Mouse (Mus musculus): ENCODE results near the gene Tlr9. TPM values are rescaled to one million over a fixed set of nuclear protein-coding genes. Genes with fewer than 3 reads are reported as not detected.

Gene Tlr9
- polyA plus RNA-seq, 1 experiment from 2014 or later, result 27.8 TPM

DNA sequence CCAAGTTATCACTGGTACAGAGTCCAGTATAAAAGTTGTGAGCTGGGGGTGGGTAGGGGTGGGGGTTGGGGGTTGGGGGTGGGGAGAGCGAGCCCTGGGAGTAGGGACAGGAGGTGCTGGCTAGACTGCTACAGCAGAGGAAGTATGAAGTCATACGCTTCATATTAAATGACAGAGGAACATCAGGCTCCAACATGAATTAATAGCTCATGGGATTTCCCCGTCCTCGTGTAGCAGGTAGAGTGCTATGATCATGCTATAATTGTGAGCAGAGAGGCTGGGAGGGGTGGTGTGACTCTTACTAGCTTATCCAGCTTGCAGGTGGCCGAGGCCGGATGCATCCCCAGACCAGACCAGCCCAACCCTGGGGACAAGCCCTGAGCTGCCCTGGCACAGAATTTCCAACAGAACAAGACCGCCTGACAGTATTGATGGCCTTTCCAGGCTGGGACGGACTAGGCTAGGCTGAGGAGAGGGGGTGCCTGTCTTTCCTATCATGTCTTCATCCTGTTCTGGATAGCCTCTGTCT is 52.3 kb downstream of the Tlr9 start:
- Histone ChIP-seq H3K36me3 (ENCODE audit: inconsistent target) (no peaks in the 10 kb centered on the region), H3K79me2 (ENCODE audit: inconsistent target) (no peaks in the 10 kb centered on the region), H3K4me3 (ENCODE audit: inconsistent target) (no peak overlapping the region), H3K27ac (no peak overlapping the region)
- 84% methylated on average over 8 of the region's 8 CpGs for WGBS (ENCODE audit: missing documents)

DNA sequence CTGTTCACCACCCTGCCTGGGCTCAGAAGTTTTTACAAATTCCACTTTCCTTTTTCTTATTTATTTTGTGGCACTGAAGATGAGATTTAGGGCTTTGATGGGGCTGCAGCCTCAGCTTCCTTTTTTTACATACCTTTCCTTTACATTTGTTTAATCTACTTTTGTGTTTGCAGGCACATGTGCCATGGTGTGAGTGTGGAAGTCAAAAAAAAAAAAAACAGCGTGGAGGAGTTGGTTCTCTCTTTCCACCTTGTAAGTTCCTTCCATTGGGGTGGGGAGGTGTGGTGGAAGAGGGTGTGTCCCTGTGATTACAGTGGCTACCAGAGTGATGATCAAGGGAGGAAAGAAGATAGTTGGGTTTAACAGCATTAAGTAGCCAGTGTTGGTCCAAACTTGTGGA is 53.4 kb downstream of the Tlr9 start:
- H3K27ac ChIP-seq, result no peak overlapping the region
- no peak overlapping the region for H3K4me3 ChIP-seq (ENCODE audit: inconsistent target)
- WGBS (ENCODE audit: missing documents), result 0% methylated on average over 1 of the region's 1 CpGs
- no peaks in the 10 kb centered on the region for H3K36me3 ChIP-seq (ENCODE audit: inconsistent target)
- H3K79me2 ChIP-seq (ENCODE audit: inconsistent target), result no peaks in the 10 kb centered on the region

Other genes with a start within 250 kb of the Tlr9 start
- gene Col6a4, start 125.8 kb upstream of the Tlr9 start, polyA plus RNA-seq (2018), result not detected in 3 replicates
- 0.34 to 0.83 TPM (median 0.61 TPM) in 3 replicates for gene Glyctk, start 64.5 kb upstream of the Tlr9 start, polyA plus RNA-seq (2018)
- 22.0 to 38.9 TPM (median 30.1 TPM) in 3 replicates for gene Wdr82, start 51.7 kb upstream of the Tlr9 start, polyA plus RNA-seq (2018)
- 11.4 to 23.0 TPM (median 20.3 TPM) in 3 replicates for gene Ppm1m, start 22.9 kb upstream of the Tlr9 start, polyA plus RNA-seq (2018)
- gene Twf2, start 19.5 kb upstream of the Tlr9 start, polyA plus RNA-seq (2018), result 37.5 to 79.0 TPM (median 76.6 TPM) in 3 replicates
- gene Alas1, start 26.1 kb downstream of the Tlr9 start, polyA plus RNA-seq (2018), result 173 to 195 TPM (median 183 TPM) in 3 replicates
- gene Poc1a, start 58.5 kb downstream of the Tlr9 start, polyA plus RNA-seq (2018), result 2.7 to 6.4 TPM (median 3.5 TPM) in 3 replicates
- gene Dusp7, start 146.0 kb downstream of the Tlr9 start, polyA plus RNA-seq (2018), result 58.0 to 112 TPM (median 63.3 TPM) in 3 replicates
- gene Rpl29, start 206.9 kb downstream of the Tlr9 start, polyA plus RNA-seq (2018), result 891 to 979 TPM (median 909 TPM) in 3 replicates
- gene Acy1, start 215.7 kb downstream of the Tlr9 start, polyA plus RNA-seq (2018), result 2.5 to 5.7 TPM (median 2.6 TPM) in 3 replicates
- gene Abhd14b, start 224.9 kb downstream of the Tlr9 start, polyA plus RNA-seq (2018), result 10.0 to 22.7 TPM (median 15.4 TPM) in 3 replicates
- 3.5 to 10.0 TPM (median 5.9 TPM) in 3 replicates for gene Abhd14a, start 225.1 kb downstream of the Tlr9 start, polyA plus RNA-seq (2018)
- 2.8 to 4.6 TPM (median 4.5 TPM) in 3 replicates for gene Pcbp4, start 230.7 kb downstream of the Tlr9 start, polyA plus RNA-seq (2018)
- not detected in 3 replicates for gene Gpr62, start 243.3 kb downstream of the Tlr9 start, polyA plus RNA-seq (2018)

Measured in macrophage (primary cell).